Mouse (Mus musculus) monocyte, adult 5-6 weeks (primary cell): ENCODE data around the gene Frmd4a. TPM values are rescaled to one million over a fixed set of nuclear protein-coding genes. Genes with fewer than 3 reads are reported as not detected.

Experiments used
- ATAC-seq: fragments of 153-309, 156-312 bp; replicated peaks from 2 replicates; pipeline ENCODE4 v1.8.0; 2017; ENCODE audit warnings: mild to moderate bottlenecking; ENCODE audit not compliant: low TSS enrichment, insufficient number of reproducible peaks, severe bottlenecking, poor library complexity, low FRiP score
- total RNA-seq: library from RNA; stranded (forward); fragments of 200-1000, 200-491, 200-594 nt; gene quantifications from 3 replicates; pipeline ENCODE4 v1.2.3, GENCODE M21; 2017

Frmd4a gene
- total RNA-seq, 1 experiment from 2014 or later, result 4.6 TPM

GRCm38 (mm10) chr2:4188303-4188702 lies 170.8 kb downstream of the Frmd4a start:
- no peak for ATAC-seq

GRCm38 (mm10) chr2:4190345-4190744 lies 172.8 kb downstream of the Frmd4a start:
- no peak for ATAC-seq

- ATAC-seq, result no peak
Measured at GRCm38 (mm10) chr2:4190995-4191394, 173.5 kb downstream of the Frmd4a start.

GRCm38 (mm10) chr2:4193206-4193605 lies 175.7 kb downstream of the Frmd4a start:
- no peak for ATAC-seq

GRCm38 (mm10) chr2:4194324-4195014 lies 177.0 kb downstream of the Frmd4a start:
- no peak for ATAC-seq

GRCm38 (mm10) chr2:4196041-4196440 lies 178.5 kb downstream of the Frmd4a start:
- ATAC-seq, result no peak

- no peak for ATAC-seq
Measured at GRCm38 (mm10) chr2:4209234-4209633, 191.7 kb downstream of the Frmd4a start.

GRCm38 (mm10) chr2:4222497-4222828 lies 204.9 kb downstream of the Frmd4a start:
- ATAC-seq, result no peak

- no peak for ATAC-seq
Measured at GRCm38 (mm10) chr2:4223316-4223715, 205.8 kb downstream of the Frmd4a start.

- ATAC-seq, result no peak
Measured at GRCm38 (mm10) chr2:4226941-4227558, 209.5 kb downstream of the Frmd4a start.

- ATAC-seq, result no peak
Measured at GRCm38 (mm10) chr2:4227563-4227962, 210.0 kb downstream of the Frmd4a start.

- no peak for ATAC-seq
Measured at GRCm38 (mm10) chr2:4228510-4228909, 211.0 kb downstream of the Frmd4a start.

GRCm38 (mm10) chr2:4232335-4232734 lies 214.8 kb downstream of the Frmd4a start:
- no peak for ATAC-seq

- no peak for ATAC-seq
Measured at GRCm38 (mm10) chr2:4232761-4233322, 215.3 kb downstream of the Frmd4a start.

GRCm38 (mm10) chr2:4237686-4238085 lies 220.2 kb downstream of the Frmd4a start:
- ATAC-seq, result no peak

- ATAC-seq, result no peak
Measured at GRCm38 (mm10) chr2:4249723-4250122, 232.2 kb downstream of the Frmd4a start.

GRCm38 (mm10) chr2:4252541-4253291 lies 235.2 kb downstream of the Frmd4a start:
- ATAC-seq, result no peak

- ATAC-seq, result no peak
Measured at GRCm38 (mm10) chr2:4253348-4253747, 235.8 kb downstream of the Frmd4a start.

GRCm38 (mm10) chr2:4254083-4254482 lies 236.6 kb downstream of the Frmd4a start:
- ATAC-seq, result no peak

GRCm38 (mm10) chr2:4256242-4256641 lies 238.7 kb downstream of the Frmd4a start:
- ATAC-seq, result no peak; the same call in 1 of the 2 replicates
